Mouse (Mus musculus) heart, embryonic 15.5 days (tissue): ENCODE measurements at regions not wholly inside any gene's neighbourhood (a gene's known extent, or its start where the extent isn't known, plus 50 kb on each side); places are given as distances from the start of the nearest gene placed in this dataset.

Experiments
- ATAC-seq: fragments of 200-750 bp; cut with Nextera tagmentation; replicated peaks from 2 replicates; pipeline ENCODE4 v1.8.0; 2017; ENCODE audit warnings: low read depth, moderate TSS enrichment; ENCODE audit not compliant: insufficient number of reproducible peaks, insufficient read depth, low FRiP score
- H3K27ac ChIP-seq: fragments of 300-500 bp; sonication (generic); 2 replicates; pipeline ENCODE4 v1.5.1; 2015; ENCODE audit warnings: mild to moderate bottlenecking, inconsistent platforms
- H3K27me3 ChIP-seq: fragments of 300-500 bp; sonication (generic); 2 replicates; pipeline ENCODE4 v1.6.1; 2015; ENCODE audit warnings: inconsistent platforms
- H3K36me3 ChIP-seq: fragments of 300-500 bp; sonication (generic); 2 replicates; pipeline ENCODE4 v1.6.1; 2015; ENCODE audit warnings: mild to moderate bottlenecking, inconsistent platforms
- H3K4me1 ChIP-seq: fragments of 300-500 bp; sonication (generic); replicated peaks from 2 replicates; pipeline ENCODE4 v1.6.1; 2015; ENCODE audit warnings: inconsistent platforms
- H3K4me2 ChIP-seq: fragments of 300-500 bp; sonication (generic); 2 replicates; pipeline ENCODE4 v1.6.1; 2015; ENCODE audit warnings: inconsistent platforms, mild to moderate bottlenecking, moderate library complexity
- H3K4me3 ChIP-seq: fragments of 300-500 bp; sonication (generic); 2 replicates; pipeline ENCODE4 v1.5.1; 2015; ENCODE audit warnings: mild to moderate bottlenecking, inconsistent platforms
- H3K9ac ChIP-seq: fragments of 300-500 bp; sonication (generic); 2 replicates; pipeline ENCODE4 v1.6.1; 2015; ENCODE audit warnings: mild to moderate bottlenecking, inconsistent platforms
- H3K9me3 ChIP-seq: fragments of 300-500 bp; sonication (generic); replicated peaks from 2 replicates; pipeline ENCODE4 v1.6.1; 2016; ENCODE audit warnings: inconsistent platforms
- WGBS: fragments of 180-500 bp; shearing (Covaris S2); methylation state at CpG from one replicate; pipeline ENCODE4 v1.1.7; 2015; ENCODE audit warnings: mixed read lengths; 5-methylcytosine and 5-hydroxymethylcytosine counted together

GRCm38 (mm10) chr13:72358243-72358904, 270.2 kb upstream of the Irx2 start:
- Histone ChIP-seq H3K27ac (no peak overlapping the region), H3K27me3 (peaks cover 20% of the 10 kb centered on the region), H3K9me3 (no peaks in the 10 kb centered on the region), H3K36me3 (no peaks in the 10 kb centered on the region), H3K4me2 (no peak overlapping the region), H3K4me3 (no peak overlapping the region), H3K4me1 (peaks cover 4% of the 10 kb centered on the region), H3K9ac (no peak overlapping the region)
- ATAC-seq = no peak
- WGBS = 45% methylated on average over 8 of the region's 8 CpGs

- Histone ChIP-seq H3K4me1 (peaks cover 17% of the 10 kb centered on the region), H3K36me3 (no peaks in the 10 kb centered on the region), H3K9me3 (no peaks in the 10 kb centered on the region), H3K9ac (no peak overlapping the region), H3K4me2 (no peak overlapping the region), H3K4me3 (no peak overlapping the region), H3K27ac (no peak overlapping the region), H3K27me3 (peaks cover 75% of the 10 kb centered on the region)
- 22% methylated on average over 24 of the region's 24 CpGs for WGBS
- ATAC-seq = no peak
These were observed 262.9 kb upstream of the Irx2 start for GRCm38 (mm10) chr13:72365534-72366271.

- 31% methylated on average over 11 of the region's 11 CpGs for WGBS
- H3K4me1 ChIP-seq = peaks cover 22% of the 10 kb centered on the region
- no peak for ATAC-seq
- H3K27me3 ChIP-seq = peaks cover 75% of the 10 kb centered on the region
- H3K4me2 ChIP-seq = no peak overlapping the region
- H3K4me3 ChIP-seq = no peak overlapping the region
- H3K9me3 ChIP-seq = no peaks in the 10 kb centered on the region
- H3K27ac ChIP-seq = no peak overlapping the region
- no peaks in the 10 kb centered on the region for H3K36me3 ChIP-seq
- no peak overlapping the region for H3K9ac ChIP-seq
These were observed 262.3 kb upstream of the Irx2 start for GRCm38 (mm10) chr13:72366281-72366680.

- peaks cover 81% of the 10 kb centered on the region for H3K27me3 ChIP-seq
- WGBS = 79% methylated on average over 1 of the region's 1 CpGs
- no peak overlapping the region for H3K4me3 ChIP-seq
- no peak overlapping the region for H3K4me2 ChIP-seq
- ATAC-seq = no peak
- peaks cover 22% of the 10 kb centered on the region for H3K4me1 ChIP-seq
- H3K9me3 ChIP-seq = no peaks in the 10 kb centered on the region
- no peak overlapping the region for H3K9ac ChIP-seq
- no peak overlapping the region for H3K27ac ChIP-seq
- H3K36me3 ChIP-seq = no peaks in the 10 kb centered on the region
These were observed 258.5 kb upstream of the Irx2 start for GRCm38 (mm10) chr13:72370131-72370530.

GRCm38 (mm10) chr13:72370997-72371396, 257.6 kb upstream of the Irx2 start:
- peaks cover 80% of the 10 kb centered on the region for H3K27me3 ChIP-seq
- WGBS = 3% methylated on average over 5 of the region's 5 CpGs
- no peaks in the 10 kb centered on the region for H3K9me3 ChIP-seq
- no peak overlapping the region for H3K27ac ChIP-seq
- H3K36me3 ChIP-seq = no peaks in the 10 kb centered on the region
- H3K4me3 ChIP-seq = no peak overlapping the region
- peak overlapping the region; percentile 25 for H3K4me2 ChIP-seq
- H3K4me1 ChIP-seq = peaks cover 19% of the 10 kb centered on the region
- peak; percentile 76 for ATAC-seq
- H3K9ac ChIP-seq = no peak overlapping the region

- H3K4me3 ChIP-seq = no peak overlapping the region
- no peak overlapping the region for H3K9ac ChIP-seq
- no peak for ATAC-seq
- no peaks in the 10 kb centered on the region for H3K9me3 ChIP-seq
- no peak overlapping the region for H3K4me2 ChIP-seq
- no peaks in the 10 kb centered on the region for H3K4me1 ChIP-seq
- H3K27ac ChIP-seq = no peak overlapping the region
- 94% methylated on average over 2 of the region's 2 CpGs for WGBS
- no peaks in the 10 kb centered on the region for H3K27me3 ChIP-seq
- H3K36me3 ChIP-seq = no peaks in the 10 kb centered on the region
These were observed 235.3 kb upstream of the Irx2 start for GRCm38 (mm10) chr13:72393366-72393765.

- Histone ChIP-seq H3K9me3 (no peaks in the 10 kb centered on the region), H3K27ac (no peak overlapping the region; the same call in 1 of the 2 replicates), H3K4me3 (no peak overlapping the region), H3K4me2 (peak overlapping the region; percentile 42), H3K4me1 (peaks cover 11% of the 10 kb centered on the region), H3K9ac (no peak overlapping the region), H3K27me3 (peaks cover 17% of the 10 kb centered on the region), H3K36me3 (no peaks in the 10 kb centered on the region)
- 5% methylated on average over 10 of the region's 10 CpGs for WGBS
- ATAC-seq = no peak; the same call in 1 of the 2 replicates
These were observed 227.9 kb upstream of the Irx2 start for GRCm38 (mm10) chr13:72400677-72401076.

- WGBS = 82% methylated on average over 11 of the region's 11 CpGs
- Histone ChIP-seq H3K27ac (no peak overlapping the region), H3K9me3 (no peaks in the 10 kb centered on the region), H3K9ac (no peak overlapping the region), H3K4me3 (no peak overlapping the region), H3K4me2 (no peak overlapping the region), H3K27me3 (peaks cover 5% of the 10 kb centered on the region; the same call in 1 of the 2 replicates), H3K36me3 (no peaks in the 10 kb centered on the region), H3K4me1 (no peaks in the 10 kb centered on the region)
- ATAC-seq = no peak
These were observed 219.2 kb upstream of the Irx2 start for GRCm38 (mm10) chr13:72409238-72409965.

GRCm38 (mm10) chr13:72412656-72413055, 216.0 kb upstream of the Irx2 start:
- H3K4me1 ChIP-seq = no peaks in the 10 kb centered on the region
- H3K9me3 ChIP-seq = no peaks in the 10 kb centered on the region
- H3K36me3 ChIP-seq = no peaks in the 10 kb centered on the region
- H3K4me2 ChIP-seq = no peak overlapping the region
- WGBS = 83% methylated on average over 4 of the region's 4 CpGs
- H3K27ac ChIP-seq = no peak overlapping the region
- no peak for ATAC-seq
- peaks cover 8% of the 10 kb centered on the region; the same call in 1 of the 2 replicates for H3K27me3 ChIP-seq
- H3K4me3 ChIP-seq = no peak overlapping the region
- no peak overlapping the region for H3K9ac ChIP-seq

GRCm38 (mm10) chr13:72416981-72417380, 211.6 kb upstream of the Irx2 start:
- Histone ChIP-seq H3K4me3 (no peak overlapping the region), H3K27ac (no peak overlapping the region), H3K4me1 (peaks cover 13% of the 10 kb centered on the region), H3K36me3 (no peaks in the 10 kb centered on the region), H3K9me3 (no peaks in the 10 kb centered on the region), H3K9ac (no peak overlapping the region), H3K4me2 (no peak overlapping the region), H3K27me3 (peaks cover 12% of the 10 kb centered on the region; the same call in 1 of the 2 replicates)
- WGBS = 74% methylated on average over 2 of the region's 2 CpGs
- ATAC-seq = no peak

GRCm38 (mm10) chr13:72417816-72418215, 210.8 kb upstream of the Irx2 start:
- no peak overlapping the region for H3K4me3 ChIP-seq
- 94% methylated on average over 3 of the region's 3 CpGs for WGBS
- no peak overlapping the region for H3K9ac ChIP-seq
- no peaks in the 10 kb centered on the region for H3K36me3 ChIP-seq
- H3K4me2 ChIP-seq = no peak overlapping the region
- H3K27ac ChIP-seq = no peak overlapping the region
- H3K9me3 ChIP-seq = no peaks in the 10 kb centered on the region
- no peak for ATAC-seq
- 0 out of 2 replicates have a peak, but pooled peaks cover 8% of the 10 kb centered on the region for H3K27me3 ChIP-seq
- H3K4me1 ChIP-seq = peaks cover 13% of the 10 kb centered on the region
